Mouse (Mus musculus) small intestine, adult 2 months (tissue): ENCODE measurements around the gene H2al1b.

ENCODE experiments used
- CTCF ChIP-seq: fragments of 200-500 bp; IDR thresholded peaks from 2 replicates; pipeline ENCODE4 v1.5.1; 2012; ENCODE audit warnings: low read depth, mild to moderate bottlenecking, control low read depth, inconsistent platforms, low read length, moderate library complexity, mixed read lengths; ENCODE audit not compliant: insufficient replicate concordance, insufficient read length; ENCODE audit errors: extremely low read depth
- POLR2A ChIP-seq: fragments of 200-500 bp; IDR thresholded peaks from 2 replicates; pipeline ENCODE4 v1.6.1; 2012; ENCODE audit warnings: low read depth, mild to moderate bottlenecking, control low read depth, inconsistent platforms, low read length, moderate library complexity

- no peak for TF ChIP-seq CTCF
- TF ChIP-seq POLR2A, result no peak
Measured at GRCm38 (mm10) chrX:11255564-11256360, 46.5 kb upstream of the H2al1b start.
